Mouse (Mus musculus) MEL (cell line): ENCODE results near the gene Arhgap19. TPM values are rescaled to one million over a fixed set of nuclear protein-coding genes. Genes with fewer than 3 reads are reported as not detected.

Experiments used
- DNase-seq: peaks from one replicate; pipeline ENCODE4 v3.0.0; 2011; ENCODE audit warnings: low read depth, low spot score
- H3K27ac ChIP-seq: 2 replicates; pipeline ENCODE4 v1.5.1; 2012; ENCODE audit warnings: low read depth, mild to moderate bottlenecking, control low read depth, low read length, moderate library complexity; ENCODE audit not compliant: control insufficient read depth
- H3K27me3 ChIP-seq, 2 experiments: fragments of 150-350 bp in 1 of 2; sonication (generic) in 1 of 2; 2 replicates each; pipeline ENCODE4 v1.6.1; 2012; ENCODE audit warnings: low read length in 2 of 2, mild to moderate bottlenecking in 2 of 2, improper control_type of control experiment in 1 of 2, moderate library complexity in 1 of 2; ENCODE audit not compliant: insufficient read depth in 2 of 2, control insufficient read depth in 1 of 2
- H3K36me3 ChIP-seq, 2 experiments: 2 replicates each; pipeline ENCODE4 v1.6.1; 2012 to 2014; ENCODE audit warnings: low read length in 2 of 2, improper control_type of control experiment in 1 of 2, inconsistent platforms in 1 of 2, mild to moderate bottlenecking in 1 of 2; ENCODE audit not compliant: insufficient read depth in 2 of 2, control insufficient read depth in 1 of 2
- H3K4me1 ChIP-seq, 2 experiments: fragments of 150-350 bp in 1 of 2; sonication (generic) in 1 of 2; 2 replicates each; pipeline ENCODE4 v1.6.1; 2012; ENCODE audit warnings: low read length in 2 of 2, improper control_type of control experiment in 1 of 2, mild to moderate bottlenecking in 1 of 2; ENCODE audit not compliant: insufficient read depth in 2 of 2, control insufficient read depth in 1 of 2
- H3K4me3 ChIP-seq, 2 experiments: fragments of 150-350 bp in 1 of 2; sonication (generic) in 1 of 2; 2 replicates each; pipeline ENCODE4 v1.5.1; 2012; ENCODE audit warnings: low read depth in 2 of 2, low read length in 2 of 2, mild to moderate bottlenecking in 2 of 2, moderate library complexity in 2 of 2, control low read depth in 1 of 2, improper control_type of control experiment in 1 of 2; ENCODE audit not compliant: control insufficient read depth in 1 of 2, insufficient read depth in 1 of 2
- H3K79me2 ChIP-seq: 2 replicates; pipeline ENCODE4 v1.6.1; 2012; ENCODE audit warnings: mild to moderate bottlenecking, low read length, moderate library complexity; ENCODE audit not compliant: control insufficient read depth, poor library complexity, insufficient read depth
- H3K9ac ChIP-seq: 2 replicates; pipeline ENCODE4 v1.6.1; 2012; ENCODE audit warnings: low read depth, mild to moderate bottlenecking, control low read depth, low read length, moderate library complexity; ENCODE audit not compliant: control insufficient read depth, poor library complexity, severe bottlenecking
- H3K9me3 ChIP-seq: fragments of 150-350 bp; sonication (generic); replicated peaks from 2 replicates; pipeline ENCODE4 v1.6.1; 2012; ENCODE audit warnings: mild to moderate bottlenecking, low read length, improper control_type of control experiment, moderate library complexity; ENCODE audit not compliant: insufficient read depth
- BHLHE40 ChIP-seq: IDR thresholded peaks from 2 replicates; pipeline ENCODE4 v1.6.1; 2012; ENCODE audit warnings: low read depth, mild to moderate bottlenecking, inconsistent platforms, low read length, improper control_type of control experiment, borderline replicate concordance
- CHD2 ChIP-seq: IDR thresholded peaks from 2 replicates; pipeline ENCODE4 v1.6.1; 2011; ENCODE audit warnings: low read length, improper control_type of control experiment
- CTCF ChIP-seq, 3 experiments: IDR thresholded peaks in 2 of 3; conservative IDR thresholded peaks in 1 of 3; 2 replicates each; pipeline ENCODE4 v1.5.1; 2011 to 2012; ENCODE audit warnings: low read length in 3 of 3, low read depth in 2 of 3, mild to moderate bottlenecking in 2 of 3, improper control_type of control experiment in 1 of 3, inconsistent platforms in 1 of 3, mixed read lengths in 1 of 3, moderate library complexity in 1 of 3; ENCODE audit not compliant: control insufficient read depth in 1 of 3, insufficient read depth in 1 of 3, poor library complexity in 1 of 3, severe bottlenecking in 1 of 3
- ETS1 ChIP-seq: IDR thresholded peaks from 2 replicates; pipeline ENCODE4 v1.6.1; 2012; ENCODE audit warnings: low read depth, mild to moderate bottlenecking, inconsistent platforms, low read length, improper control_type of control experiment, moderate library complexity
- GABPA ChIP-seq: IDR thresholded peaks from 2 replicates; pipeline ENCODE4 v1.6.1; 2012; ENCODE audit warnings: low read depth, mild to moderate bottlenecking, inconsistent platforms, low read length, improper control_type of control experiment, moderate library complexity
- JUND ChIP-seq: IDR thresholded peaks from 2 replicates; pipeline ENCODE4 v1.6.1; 2011; ENCODE audit warnings: low read depth, mild to moderate bottlenecking, improper control_type of control experiment, low read length
- MAFK ChIP-seq: IDR thresholded peaks from 2 replicates; pipeline ENCODE4 v1.6.1; 2011; ENCODE audit warnings: low read depth, mild to moderate bottlenecking, low read length, improper control_type of control experiment, borderline replicate concordance
- MAX ChIP-seq: IDR thresholded peaks from 2 replicates; pipeline ENCODE4 v1.6.1; 2011; ENCODE audit warnings: low read length, improper control_type of control experiment
- MAZ ChIP-seq: IDR thresholded peaks from 2 replicates; pipeline ENCODE4 v1.6.1; 2012; ENCODE audit warnings: low read depth, mild to moderate bottlenecking, inconsistent platforms, low read length, improper control_type of control experiment
- MYB ChIP-seq: IDR thresholded peaks from 2 replicates; pipeline ENCODE4 v1.6.1; 2011; ENCODE audit warnings: mild to moderate bottlenecking, low read depth, low read length, improper control_type of control experiment
- NELFE ChIP-seq: IDR thresholded peaks from 2 replicates; pipeline ENCODE4 v1.6.1; 2011; ENCODE audit warnings: low read depth, low read length, improper control_type of control experiment
- NRF1 ChIP-seq: IDR thresholded peaks from 2 replicates; pipeline ENCODE4 v1.6.1; 2014; ENCODE audit warnings: low read depth, mild to moderate bottlenecking, inconsistent platforms, low read length, improper control_type of control experiment, moderate library complexity; ENCODE audit not compliant: poor library complexity, insufficient read depth, severe bottlenecking
- POLR2A ChIP-seq, 2 experiments: IDR thresholded peaks; 2 replicates each; pipeline ENCODE4 v1.6.1; 2011 to 2012; ENCODE audit warnings: low read length in 2 of 2, mild to moderate bottlenecking in 2 of 2, control low read depth in 1 of 2, improper control_type of control experiment in 1 of 2, low read depth in 1 of 2, moderate library complexity in 1 of 2; ENCODE audit not compliant: control insufficient read depth in 1 of 2, insufficient read depth in 1 of 2, poor library complexity in 1 of 2
- POLR2AphosphoS5 ChIP-seq: IDR thresholded peaks from 2 replicates; pipeline ENCODE4 v1.6.1; 2012; ENCODE audit warnings: low read depth, borderline replicate concordance, mild to moderate bottlenecking, inconsistent platforms, low read length, moderate library complexity, mixed read lengths
- RAD21 ChIP-seq: IDR thresholded peaks from 2 replicates; pipeline ENCODE4 v1.6.1; 2011; ENCODE audit warnings: mild to moderate bottlenecking, low read depth, low read length, improper control_type of control experiment
- SMC3 ChIP-seq: IDR thresholded peaks from 2 replicates; pipeline ENCODE4 v1.6.1; 2011; ENCODE audit warnings: low read depth, low read length, improper control_type of control experiment
- TAL1 ChIP-seq: IDR thresholded peaks from 2 replicates; pipeline ENCODE4 v1.6.1; 2012; ENCODE audit warnings: mild to moderate bottlenecking, inconsistent platforms, low read length, moderate library complexity, mixed read lengths
- TBP ChIP-seq: IDR thresholded peaks from 2 replicates; pipeline ENCODE4 v1.8.0; 2011; ENCODE audit warnings: low read depth, low read length, improper control_type of control experiment
- UBTF ChIP-seq: IDR thresholded peaks from 2 replicates; pipeline ENCODE4 v1.6.1; 2012; ENCODE audit warnings: low read depth, mild to moderate bottlenecking, inconsistent platforms, low read length, improper control_type of control experiment, moderate library complexity, borderline replicate concordance; ENCODE audit not compliant: insufficient read depth
- USF2 ChIP-seq, 2 experiments: IDR thresholded peaks; 2 replicates each; pipeline ENCODE4 v1.6.1; 2011 to 2012; ENCODE audit warnings: improper control_type of control experiment in 2 of 2, low read length in 2 of 2, borderline replicate concordance in 1 of 2, inconsistent platforms in 1 of 2, low read depth in 1 of 2, mild to moderate bottlenecking in 1 of 2; ENCODE audit not compliant: insufficient read depth in 1 of 2
- ZC3H11A ChIP-seq: IDR thresholded peaks from 2 replicates; pipeline ENCODE4 v1.6.1; 2012; ENCODE audit warnings: low read depth, mild to moderate bottlenecking, inconsistent platforms, low read length, improper control_type of control experiment
- ZKSCAN1 ChIP-seq: IDR thresholded peaks from 2 replicates; pipeline ENCODE4 v1.6.1; 2012; ENCODE audit warnings: low read depth, mild to moderate bottlenecking, inconsistent platforms, low read length, improper control_type of control experiment, moderate library complexity
- ZMIZ1 ChIP-seq: IDR thresholded peaks from 2 replicates; pipeline ENCODE4 v1.6.1; 2012; ENCODE audit warnings: low read depth, mild to moderate bottlenecking, inconsistent platforms, low read length, improper control_type of control experiment, moderate library complexity
- ZNF384 ChIP-seq: IDR thresholded peaks from 2 replicates; pipeline ENCODE4 v1.6.1; 2012; ENCODE audit warnings: low read depth, mild to moderate bottlenecking, inconsistent platforms, low read length, improper control_type of control experiment
- polyA plus RNA-seq, 2 experiments: library from polyadenylated mRNA; stranded (reverse) in 1 of 2; unstranded in 1 of 2; fragments of >175 nt in 1 of 2; fragments of >200 nt in 1 of 2; gene quantifications; 2 replicates each; pipeline versions ENCODE4 v1.2.1 to v1.2.4; 2012; ENCODE audit warnings: low replicate concordance in 2 of 2, low read depth in 1 of 2; ENCODE audit not compliant: insufficient read length in 2 of 2, insufficient read depth in 1 of 2, missing spikeins in 1 of 2
- total RNA-seq: library from RNA; depleted of rRNA; stranded (reverse); fragments of 300-350 nt; gene quantifications from 2 replicates; pipeline ENCODE4 v1.2.3, GENCODE M21; 2012

Gene Arhgap19
- total and polyA plus RNA-seq, 3 experiments: 47.5 to 67.9 TPM; not detected in 1

GRCm38 (mm10) chr19:41738896-41739295 is 63.0 kb downstream of the Arhgap19 start:
- H3K36me3 ChIP-seq: no peaks in the 10 kb centered on the region
- H3K27ac ChIP-seq: no peak overlapping the region
- peaks cover 11 to 14% of the 10 kb centered on the region in 2 experiments for H3K27me3 ChIP-seq
- H3K79me2 ChIP-seq: no peaks in the 10 kb centered on the region
- H3K4me1 ChIP-seq: peaks cover 0 to 3% of the 10 kb centered on the region in 2 experiments; a peak in 1 of 4 replicates
- H3K9ac ChIP-seq: no peak overlapping the region
- DNase-seq: no peak
- no peak overlapping the region for H3K4me3 ChIP-seq
- TF ChIP-seq JUND (no peak), CHD2 (no peak)
- no peaks in the 10 kb centered on the region for H3K9me3 ChIP-seq

- H3K9me3 ChIP-seq: no peaks in the 10 kb centered on the region
- TF ChIP-seq ZNF384: no peak
- no peak for TF ChIP-seq POLR2AphosphoS5
- no peak for TF ChIP-seq TBP
- TF ChIP-seq TAL1: no peak
- TF ChIP-seq ETS1: no peak
- no peak for TF ChIP-seq CHD2
- TF ChIP-seq POLR2A (IDR thresholded peaks at IDR 0.05; ENCODE audit: control insufficient read depth in 1 of 2, insufficient read depth in 1 of 2, low read depth in 1 of 2, low read length in 2 of 2, poor library complexity in 1 of 2): no peak
- no peak for TF ChIP-seq ZC3H11A
- TF ChIP-seq RAD21: no peak
- TF ChIP-seq, all 39 proteins: peak for 0
- Histone ChIP-seq H3K36me3 (no peaks in the 10 kb centered on the region), H3K27ac (no peak overlapping the region), H3K4me3 (no peak overlapping the region), H3K27me3 (peaks cover 11 to 14% of the 10 kb centered on the region in 2 experiments), H3K9ac (no peak overlapping the region), H3K79me2 (no peaks in the 10 kb centered on the region), H3K4me1 (peaks cover 0 to 3% of the 10 kb centered on the region in 2 experiments; a peak in 1 of 4 replicates)
- DNase-seq: no peak
Observed at GRCm38 (mm10) chr19:41738429-41738805, 63.4 kb downstream of the Arhgap19 start.

GRCm38 (mm10) chr19:41737657-41738428 is 64.0 kb downstream of the Arhgap19 start:
- H3K4me3 ChIP-seq: no peak overlapping the region
- peaks cover 11 to 14% of the 10 kb centered on the region in 2 experiments for H3K27me3 ChIP-seq
- H3K9ac ChIP-seq: no peak overlapping the region
- TF ChIP-seq ZKSCAN1 (no peak), POLR2AphosphoS5 (no peak), MAFK (no peak), ZMIZ1 (no peak), GABPA (no peak), NELFE (no peak), POLR2A (IDR thresholded peaks at IDR 0.05; ENCODE audit: control insufficient read depth in 1 of 2, insufficient read depth in 1 of 2, low read depth in 1 of 2, low read length in 2 of 2, poor library complexity in 1 of 2) (no peak), MYB (no peak), ETS1 (no peak), MAZ (no peak), USF2 (IDR thresholded peaks at IDR 0.05; ENCODE audit: borderline replicate concordance in 1 of 2, insufficient read depth in 1 of 2, low read depth in 1 of 2, low read length in 2 of 2) (no peak), TBP (no peak), NRF1 (no peak), CTCF (IDR thresholded peaks at IDR 0.05 in 2 of 3, conservative IDR thresholded peaks at IDR 0.05 in 1 of 3; ENCODE audit: control insufficient read depth in 1 of 3, insufficient read depth in 1 of 3, low read depth in 2 of 3, low read length in 3 of 3, poor library complexity in 1 of 3, severe bottlenecking in 1 of 3) (no peak), UBTF (no peak), MAX (no peak), SMC3 (no peak), BHLHE40 (no peak)

More at GRCm38 (mm10) chr19:41737657-41738428, 64.0 kb downstream of the Arhgap19 start:
- H3K9me3 ChIP-seq: no peaks in the 10 kb centered on the region
- peaks cover 0 to 3% of the 10 kb centered on the region in 2 experiments; a peak in 1 of 4 replicates for H3K4me1 ChIP-seq
- no peaks in the 10 kb centered on the region for H3K79me2 ChIP-seq
- H3K36me3 ChIP-seq: no peaks in the 10 kb centered on the region
- no peak overlapping the region for H3K27ac ChIP-seq
- no peak for DNase-seq
